In the genomic region with DNA sequence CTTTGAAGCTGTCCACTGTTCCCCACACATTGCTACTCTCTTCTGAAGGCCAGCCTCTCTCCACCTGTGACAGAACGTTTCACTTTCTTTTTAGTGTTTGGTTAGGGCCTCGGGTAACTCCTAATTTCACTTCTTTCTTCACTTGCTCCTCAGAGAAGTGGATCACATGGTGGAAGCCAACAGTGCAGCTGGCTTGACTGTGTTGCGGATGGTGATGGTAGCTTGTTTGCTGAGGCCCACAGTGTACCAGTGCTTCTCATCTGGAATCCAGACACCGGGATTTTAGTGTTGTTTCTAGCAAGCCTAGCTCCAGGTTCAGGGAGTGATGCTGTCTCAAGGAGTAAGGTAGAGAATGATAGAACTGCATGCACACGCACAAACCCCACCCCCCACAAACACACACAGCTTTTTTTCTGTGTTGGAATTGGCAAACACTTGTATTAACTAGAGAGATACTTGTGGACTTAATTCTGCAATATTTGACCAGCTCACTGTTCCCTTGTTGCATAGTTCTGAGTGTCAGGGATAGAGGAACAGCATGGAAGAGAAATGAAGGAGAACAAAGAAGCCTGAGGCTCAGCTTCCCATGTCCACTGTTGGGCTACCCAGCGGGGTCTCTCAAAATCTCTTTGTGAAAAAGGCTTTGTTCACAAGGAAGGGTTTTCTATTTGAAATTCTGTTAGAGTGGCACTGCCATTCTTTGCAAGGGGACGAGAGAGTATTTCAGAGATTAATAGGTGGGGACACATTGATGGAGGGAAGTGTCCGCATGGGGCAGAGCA, we compare ENCODE assay signal across 10 mouse cellular contexts.
DNase-seq lines count a peak whose midpoint lies in the region; ATAC-seq and TF ChIP-seq lines count a peak whose summit lies in the region.
"Had no signal": no experiment of that assay in that cellular context is flagged by ENCODE, and none has a peak within 500 bp of the region (broad histone marks: within the 10 kb centered on the region; RNA-seq: fewer than 3 reads in every experiment).

No protein-coding gene starts in this region.

- 30% methylated on average over 8 of the region's 8 CpGs for WGBS in liver, adult 2 months
- WGBS in liver, embryonic 11.5 days: 72% methylated on average over 8 of the region's 8 CpGs
- 38% methylated on average over 8 of the region's 8 CpGs for WGBS in hindbrain, embryonic 10.5 days
- WGBS in midbrain, embryonic 13.5 days: 24% methylated on average over 8 of the region's 8 CpGs

- H3K9me3 ChIP-seq in liver, embryonic 11.5 days (ENCODE audit: control insufficient read depth, low read length): no peaks in the 10 kb centered on the region
- no peaks in the 10 kb centered on the region for H3K9me3 ChIP-seq in hindbrain, embryonic 10.5 days
- no peaks in the 10 kb centered on the region for H3K9me3 ChIP-seq in midbrain, embryonic 13.5 days
- H3K9me3 ChIP-seq: liver, embryonic 13.5 days had no signal

- no peak for TF ChIP-seq POLR2A in liver, adult 2 months (IDR thresholded peaks at IDR 0.05; ENCODE audit: extremely low read depth, insufficient read depth, low read length)

- H3K36me3 ChIP-seq in liver, adult 2 months (ENCODE audit: control insufficient read depth, insufficient read depth, low read length): no peaks in the 10 kb centered on the region
- no peaks in the 10 kb centered on the region; the same call in 1 of the 2 replicates for H3K36me3 ChIP-seq in liver, embryonic 11.5 days (ENCODE audit: control insufficient read depth, insufficient read depth, low read length)
- H3K36me3 ChIP-seq in hindbrain, embryonic 10.5 days: peaks cover 30% of the 10 kb centered on the region
- H3K36me3 ChIP-seq in midbrain, embryonic 13.5 days: no peaks in the 10 kb centered on the region

- no peak overlapping the region for H3K4me2 ChIP-seq in liver, embryonic 11.5 days
- H3K4me2 ChIP-seq in midbrain, embryonic 13.5 days (replicated peaks): peak overlapping the region; percentile 40
- H3K4me2 ChIP-seq: liver, embryonic 13.5 days had no signal

- intact Hi-C loops in gastrocnemius, adult 2 months (cut with DNase I): no loop called here

- peaks cover 11% of the 10 kb centered on the region for H3K4me1 ChIP-seq in liver, adult 2 months (ENCODE audit: control insufficient read depth, insufficient read depth, low read length)
- peaks cover 30% of the 10 kb centered on the region for H3K4me1 ChIP-seq in liver, embryonic 11.5 days (replicated peaks; ENCODE audit: control insufficient read depth, insufficient read depth, low read length)
- H3K4me1 ChIP-seq in hindbrain, embryonic 10.5 days (replicated peaks): peaks cover 52% of the 10 kb centered on the region
- peaks cover 72% of the 10 kb centered on the region for H3K4me1 ChIP-seq in midbrain, embryonic 13.5 days (replicated peaks)

- no peak for TF ChIP-seq CTCF in liver, adult 2 months (IDR thresholded peaks at IDR 0.05; ENCODE audit: low read depth, low read length)
- no peak for TF ChIP-seq CTCF in gastrocnemius, adult 2 months (IDR thresholded peaks at IDR 0.05)

- peak overlapping the region; percentile 51 for H3K27ac ChIP-seq in liver, adult 2 months (replicated peaks; ENCODE audit: insufficient read depth, low read depth, low read length)
- no peak overlapping the region for H3K27ac ChIP-seq in liver, embryonic 11.5 days (ENCODE audit: low read depth, low read length)
- H3K27ac ChIP-seq in hindbrain, embryonic 10.5 days: peak overlapping the region; percentile 87
- peak overlapping the region; percentile 94 for H3K27ac ChIP-seq in midbrain, embryonic 13.5 days
- H3K27ac ChIP-seq in gastrocnemius, adult 2 months: no peak overlapping the region

- peaks cover 16% of the 10 kb centered on the region; the same call in 1 of the 2 replicates for H3K79me2 ChIP-seq in liver, adult 2 months (ENCODE audit: control insufficient read depth, insufficient read depth, low read length)

- H3K27me3 ChIP-seq in liver, adult 2 months (ENCODE audit: control insufficient read depth, insufficient read depth, low read length): no peaks in the 10 kb centered on the region
- H3K27me3 ChIP-seq in liver, embryonic 11.5 days (replicated peaks; ENCODE audit: control insufficient read depth, insufficient read depth, low read length): no peaks in the 10 kb centered on the region
- H3K27me3 ChIP-seq in hindbrain, embryonic 10.5 days (ENCODE audit: insufficient read depth, poor library complexity, severe bottlenecking): no peaks in the 10 kb centered on the region
- no peaks in the 10 kb centered on the region for H3K27me3 ChIP-seq in midbrain, embryonic 13.5 days
- H3K27me3 ChIP-seq: liver, embryonic 13.5 days had no signal

- H3K4me3 ChIP-seq in liver, adult 2 months (ENCODE audit: insufficient read depth, low read depth, low read length): no peak overlapping the region
- no peak overlapping the region for H3K4me3 ChIP-seq in liver, embryonic 11.5 days (ENCODE audit: low read depth, low read length)
- H3K4me3 ChIP-seq in hindbrain, embryonic 10.5 days: peak overlapping the region; percentile 23
- no peak overlapping the region for H3K4me3 ChIP-seq in midbrain, embryonic 13.5 days (replicated peaks)
- no peak overlapping the region for H3K4me3 ChIP-seq in gastrocnemius, adult 2 months
- H3K4me3 ChIP-seq: liver, embryonic 13.5 days had no signal

- no peak for ATAC-seq in liver, embryonic 11.5 days (replicated peaks; ENCODE audit: low FRiP score)
- ATAC-seq in common myeloid progenitor, adult 5-6 weeks (replicated peaks; ENCODE audit: low read depth, poor library complexity, severe bottlenecking): peak; percentile 52; the same call in 1 of the 2 replicates
- peak; percentile 81 for ATAC-seq in midbrain, embryonic 13.5 days

- H3K9ac ChIP-seq in liver, adult 2 months (ENCODE audit: low read depth, low read length): no peak overlapping the region
- no peak overlapping the region for H3K9ac ChIP-seq in liver, embryonic 11.5 days (ENCODE audit: low read depth, low read length)
- H3K9ac ChIP-seq in midbrain, embryonic 13.5 days (replicated peaks): peak overlapping the region; percentile 50
- H3K9ac ChIP-seq: liver, embryonic 13.5 days had no signal

- peak; percentile 75 for DNase-seq in liver, adult 2 months (ENCODE audit: extremely low read depth, low read depth, low spot score)
- no peak for DNase-seq in liver, embryonic 11.5 days (ENCODE audit: low spot score)
- no peak for DNase-seq in hindbrain, embryonic 10.5 days (ENCODE audit: low spot score)
- no peak for DNase-seq in gastrocnemius, adult 2 months
- no peak for DNase-seq in retina, postnatal 1 day
- no peak for DNase-seq in adrenal gland, adult 2 months
- DNase-seq: adrenal gland, postnatal 36 days; liver, embryonic 13.5 days had no signal

Comparison
In these comparisons a context has a peak if more than half of its experiments do, and no peak if none do; other contexts are left out.
1. H3K27ac ChIP-seq: peak in liver, adult 2 months (single experiment), hindbrain, embryonic 10.5 days (single experiment) and midbrain, embryonic 13.5 days (single experiment); none in liver, embryonic 11.5 days (single experiment) and gastrocnemius, adult 2 months (single experiment).